Mouse (Mus musculus) lung, embryonic 16.5 days (tissue): Measurements from ENCODE around the gene Mrps16. TPM values are rescaled to one million over a fixed set of nuclear protein-coding genes. Genes with fewer than 3 reads are reported as not detected.

ENCODE experiments used
- ATAC-seq: fragments of 200-750 bp; cut with Nextera tagmentation; 2 replicates; pipeline ENCODE4 v1.8.0; 2017; ENCODE audit warnings: low read depth, mild to moderate bottlenecking, moderate library complexity
- H3K27ac ChIP-seq: fragments of 300-500 bp; sonication (generic); 2 replicates; pipeline ENCODE4 v1.5.1; 2014; ENCODE audit warnings: mild to moderate bottlenecking, control low read depth, low read length
- H3K27me3 ChIP-seq: fragments of 300-500 bp; sonication (generic); 2 replicates; pipeline ENCODE4 v1.6.1; 2014; ENCODE audit warnings: low read depth, low read length, mixed read lengths; ENCODE audit not compliant: control insufficient read depth, insufficient read depth
- H3K36me3 ChIP-seq: fragments of 300-500 bp; sonication (generic); 2 replicates; pipeline ENCODE4 v1.6.1; 2014; ENCODE audit warnings: low read length; ENCODE audit not compliant: control insufficient read depth, insufficient read depth
- H3K4me1 ChIP-seq: fragments of 300-500 bp; sonication (generic); replicated peaks from 2 replicates; pipeline ENCODE4 v1.6.1; 2014; ENCODE audit warnings: low read length, mixed read lengths; ENCODE audit not compliant: control insufficient read depth, insufficient read depth
- H3K4me2 ChIP-seq: fragments of 300-500 bp; sonication (generic); 2 replicates; pipeline ENCODE4 v1.6.1; 2014; ENCODE audit warnings: low read depth, low read length, control low read depth
- H3K4me3 ChIP-seq: fragments of 300-500 bp; sonication (generic); 2 replicates; pipeline ENCODE4 v1.5.1; 2014; ENCODE audit warnings: mild to moderate bottlenecking, low read length, control low read depth
- H3K9ac ChIP-seq: fragments of 300-500 bp; sonication (generic); 2 replicates; pipeline ENCODE4 v1.6.1; 2014; ENCODE audit warnings: low read length, control low read depth
- H3K9me3 ChIP-seq: fragments of 300-500 bp; sonication (generic); 2 replicates; pipeline ENCODE4 v1.6.1; 2016; ENCODE audit warnings: low read length; ENCODE audit not compliant: control insufficient read depth
- WGBS: fragments of 180-500 bp; shearing (Covaris S2); extraction: QIAGEN DNeasy Blood & Tissue Kit; methylation state at CpG from one replicate; pipeline ENCODE4 v1.1.7; 2014; 5-methylcytosine and 5-hydroxymethylcytosine counted together
- polyA plus RNA-seq: library from polyadenylated mRNA; unstranded; fragments of >200 nt; fragmentation: Nextera tagmentation; extraction: Ambion mirVana; gene quantifications from 2 replicates; pipeline ENCODE4 v1.2.1, GENCODE M21; 2015

Mrps16 gene
- polyA plus RNA-seq, 1 experiment from 2014 or later: 89.0 TPM

GRCm38 (mm10) chr14:20378313-20379061 lies 14.9 kb downstream of the Mrps16 start:
- ATAC-seq: peak; percentile 35
- Histone ChIP-seq H3K27ac (no peak overlapping the region), H3K36me3 (peaks cover 12% of the 10 kb centered on the region; the same call in 1 of the 2 replicates)

DNA sequence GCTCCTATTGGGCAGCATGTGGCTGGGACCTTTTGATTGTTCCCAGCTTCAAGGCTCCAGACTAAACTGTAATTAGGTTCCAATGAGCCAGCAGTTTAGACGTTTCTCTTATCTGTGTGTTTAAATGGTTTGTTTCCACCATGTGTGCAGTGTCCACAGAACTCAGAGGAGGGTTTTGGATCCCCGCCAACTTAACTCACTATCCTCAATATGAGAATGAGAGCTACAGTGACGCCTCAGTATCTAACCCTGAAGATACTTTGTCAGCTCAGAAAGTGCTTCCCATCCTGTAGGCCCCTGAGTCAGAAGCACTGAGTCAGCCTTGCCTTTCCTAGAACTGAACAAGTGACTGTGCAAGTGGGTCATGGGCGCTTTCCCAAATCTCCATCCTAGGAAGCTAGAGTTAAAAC lies 16.3 kb downstream of the Mrps16 start:
- H3K4me3 ChIP-seq: no peak overlapping the region
- 0 out of 2 replicates have a peak, but pooled peaks cover 4% of the 10 kb centered on the region for H3K36me3 ChIP-seq
- 45% methylated on average over 4 of the region's 4 CpGs for WGBS
- no peak overlapping the region for H3K27ac ChIP-seq
- H3K9me3 ChIP-seq: no peaks in the 10 kb centered on the region
- ATAC-seq: peak; percentile 66; the same call in 1 of the 2 replicates
- peaks cover 5% of the 10 kb centered on the region; the same call in 1 of the 2 replicates for H3K4me1 ChIP-seq
- H3K4me2 ChIP-seq: no peak overlapping the region
- no peak overlapping the region for H3K9ac ChIP-seq
- H3K27me3 ChIP-seq: no peaks in the 10 kb centered on the region

More at GRCm38 (mm10) chr14:20378313-20379061, 14.9 kb downstream of the Mrps16 start:
- H3K4me3 ChIP-seq: no peak overlapping the region
- no peak overlapping the region for H3K4me2 ChIP-seq
- WGBS: 28% methylated on average over 13 of the region's 13 CpGs
- no peaks in the 10 kb centered on the region for H3K27me3 ChIP-seq
- no peaks in the 10 kb centered on the region for H3K9me3 ChIP-seq
- no peak overlapping the region for H3K9ac ChIP-seq
- peaks cover 5% of the 10 kb centered on the region; the same call in 1 of the 2 replicates for H3K4me1 ChIP-seq

GRCm38 (mm10) chr14:20371854-20372253 lies 21.6 kb downstream of the Mrps16 start:
- no peak for ATAC-seq
- 80% methylated on average over 1 of the region's 1 CpGs for WGBS
- peaks cover 1% of the 10 kb centered on the region; the same call in 1 of the 2 replicates for H3K4me1 ChIP-seq

DNA sequence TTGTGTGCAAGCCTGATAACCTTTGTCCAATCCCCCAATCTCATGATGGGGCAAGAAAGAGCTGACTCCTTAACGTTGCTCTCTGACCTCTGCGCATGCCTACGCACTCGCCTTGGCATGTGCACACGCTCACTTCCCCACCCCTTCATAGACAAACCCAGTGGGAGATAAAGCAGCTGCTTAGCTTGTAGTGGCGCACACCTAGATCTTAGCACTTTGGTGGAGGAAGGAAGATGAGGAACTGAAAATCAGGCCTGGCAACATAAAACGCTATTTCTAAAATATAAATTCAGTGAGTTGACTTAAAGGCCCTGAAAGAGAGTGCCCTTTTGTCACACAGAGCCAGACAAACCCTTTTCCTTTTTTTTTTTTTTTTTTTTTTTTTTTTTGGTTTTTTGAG lies 22.6 kb downstream of the Mrps16 start:
- Histone ChIP-seq H3K9me3 (no peaks in the 10 kb centered on the region), H3K4me1 (no peaks in the 10 kb centered on the region), H3K4me2 (no peak overlapping the region), H3K9ac (no peak overlapping the region), H3K27me3 (no peaks in the 10 kb centered on the region), H3K4me3 (no peak overlapping the region), H3K36me3 (peaks cover 7% of the 10 kb centered on the region; the same call in 1 of the 2 replicates), H3K27ac (no peak overlapping the region)
- 76% methylated on average over 7 of the region's 7 CpGs for WGBS
- ATAC-seq: no peak

More at GRCm38 (mm10) chr14:20371854-20372253, 21.6 kb downstream of the Mrps16 start:
- no peak overlapping the region for H3K27ac ChIP-seq
- no peaks in the 10 kb centered on the region for H3K27me3 ChIP-seq
- H3K36me3 ChIP-seq: peaks cover 11% of the 10 kb centered on the region; the same call in 1 of the 2 replicates
- H3K4me3 ChIP-seq: no peak overlapping the region
- no peak overlapping the region for H3K9ac ChIP-seq
- no peaks in the 10 kb centered on the region for H3K9me3 ChIP-seq
- H3K4me2 ChIP-seq: no peak overlapping the region

GRCm38 (mm10) chr14:20368271-20368670 lies 25.2 kb downstream of the Mrps16 start:
- H3K4me3 ChIP-seq: no peak overlapping the region
- no peak overlapping the region for H3K9ac ChIP-seq
- H3K36me3 ChIP-seq: peaks cover 15% of the 10 kb centered on the region
- H3K27me3 ChIP-seq: no peaks in the 10 kb centered on the region
- WGBS: 94% methylated on average over 3 of the region's 3 CpGs
- H3K27ac ChIP-seq: no peak overlapping the region
- no peak overlapping the region for H3K4me2 ChIP-seq
- no peak for ATAC-seq
- H3K4me1 ChIP-seq: no peaks in the 10 kb centered on the region
- no peaks in the 10 kb centered on the region for H3K9me3 ChIP-seq

- H3K27ac ChIP-seq: no peak overlapping the region
- H3K9ac ChIP-seq: no peak overlapping the region
- no peak for ATAC-seq
- H3K27me3 ChIP-seq: no peaks in the 10 kb centered on the region
- H3K36me3 ChIP-seq: peaks cover 24% of the 10 kb centered on the region
- no peaks in the 10 kb centered on the region for H3K9me3 ChIP-seq
- H3K4me2 ChIP-seq: no peak overlapping the region
- H3K4me3 ChIP-seq: no peak overlapping the region
- no peaks in the 10 kb centered on the region for H3K4me1 ChIP-seq
- 92% methylated on average over 4 of the region's 4 CpGs for WGBS
These were observed 30.2 kb downstream of the Mrps16 start for GRCm38 (mm10) chr14:20363230-20363629.

DNA sequence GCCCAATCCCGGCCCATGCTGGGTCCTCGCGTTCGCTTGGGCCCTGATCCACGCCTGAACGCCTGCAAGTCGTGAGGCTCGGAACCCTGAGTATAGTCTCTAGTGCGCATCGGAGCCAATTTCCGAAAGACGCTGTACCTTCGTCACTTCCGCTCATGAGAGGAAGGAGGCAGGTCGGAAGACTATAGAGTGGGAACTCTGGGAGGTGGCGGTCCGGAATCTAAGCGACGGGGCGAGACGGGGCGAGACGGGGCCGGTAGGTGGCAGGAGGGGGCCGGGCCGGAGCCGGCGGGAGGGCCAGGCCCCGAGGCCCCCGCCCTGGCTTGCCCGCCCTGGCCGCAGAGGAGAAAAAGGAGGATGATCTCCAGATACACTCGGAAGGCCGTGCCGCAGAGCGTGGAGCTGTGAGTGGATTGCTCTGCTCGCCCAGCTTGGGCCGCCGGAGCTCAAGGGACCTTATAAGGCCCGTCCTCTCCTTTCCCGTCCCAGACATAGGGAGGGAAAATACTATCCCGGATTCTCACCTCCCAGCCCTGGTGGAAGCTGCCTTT lies 45.4 kb downstream of the Mrps16 start, which contains the start of the genes Ecd and Fam149b:
TSS of gene Ecd (minus strand) at position 131 of the 551 bp plus-strand sequence.
TSS of gene Fam149b (plus strand) at position 172 of the 551 bp plus-strand sequence.
- ATAC-seq: peak; percentile 99
- H3K9me3 ChIP-seq: no peaks in the 10 kb centered on the region
- peak within 1 kb of the TSS; percentile 67 for H3K4me3 ChIP-seq
- peak within 1 kb of the TSS; percentile 99 for H3K9ac ChIP-seq
- no peaks in the 10 kb centered on the region for H3K27me3 ChIP-seq
- peaks cover 9% of the 10 kb centered on the region for H3K4me1 ChIP-seq
- H3K27ac ChIP-seq: peak within 1 kb of the TSS; percentile 93
- WGBS: 0% methylated on average over 39 of the region's 42 CpGs
- peak within 1 kb of the TSS; percentile 83 for H3K4me2 ChIP-seq
- H3K36me3 ChIP-seq: peaks cover 6% of the 10 kb centered on the region; the same call in 1 of the 2 replicates

DNA sequence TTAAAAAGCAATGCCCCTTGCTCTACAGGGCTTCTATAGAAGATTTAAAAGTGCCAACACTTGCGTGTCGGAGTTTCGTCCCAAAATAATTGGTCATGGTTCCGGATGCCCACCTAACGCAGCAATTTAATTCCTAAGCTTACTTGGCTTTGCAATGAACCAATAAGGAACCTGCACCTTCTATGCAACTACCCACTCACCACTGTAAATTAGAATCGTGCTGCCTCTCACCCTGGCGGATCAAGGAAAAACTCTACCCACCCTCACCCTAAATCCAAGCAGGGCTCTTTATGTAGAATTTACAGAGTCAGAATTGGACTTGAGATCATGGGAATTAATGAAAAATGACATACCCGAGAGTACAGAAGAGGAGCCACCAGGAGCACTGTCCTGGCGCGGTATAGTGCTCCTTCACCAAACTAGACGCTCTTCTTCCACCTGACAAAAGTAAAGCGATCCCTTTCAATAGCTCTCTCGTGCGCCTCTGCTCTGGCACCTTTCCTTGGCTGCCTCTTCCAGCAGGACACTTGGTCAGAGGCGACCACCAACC lies 45.9 kb downstream of the Mrps16 start:
- no peaks in the 10 kb centered on the region for H3K9me3 ChIP-seq
- H3K36me3 ChIP-seq: peaks cover 4% of the 10 kb centered on the region; the same call in 1 of the 2 replicates
- peak overlapping the region; percentile 83 for H3K4me2 ChIP-seq
- H3K4me3 ChIP-seq: peak overlapping the region; percentile 67
- WGBS: 3% methylated on average over 15 of the region's 15 CpGs
- peak overlapping the region; percentile 75 for H3K27ac ChIP-seq
- H3K27me3 ChIP-seq: no peaks in the 10 kb centered on the region
- H3K9ac ChIP-seq: peak overlapping the region; percentile 99
- peak; percentile 36 for ATAC-seq
- H3K4me1 ChIP-seq: peaks cover 9% of the 10 kb centered on the region

GRCm38 (mm10) chr14:20345885-20346284 lies 47.5 kb downstream of the Mrps16 start:
- H3K9ac ChIP-seq: no peak overlapping the region
- H3K36me3 ChIP-seq: peaks cover 2% of the 10 kb centered on the region; the same call in 1 of the 2 replicates
- H3K9me3 ChIP-seq: no peaks in the 10 kb centered on the region
- H3K27ac ChIP-seq: no peak overlapping the region
- H3K4me1 ChIP-seq: peaks cover 9% of the 10 kb centered on the region
- ATAC-seq: no peak
- H3K4me3 ChIP-seq: no peak overlapping the region
- H3K27me3 ChIP-seq: no peaks in the 10 kb centered on the region
- H3K4me2 ChIP-seq: no peak overlapping the region
- 75% methylated on average over 9 of the region's 9 CpGs for WGBS
